Mouse (Mus musculus): ENCODE data around the gene Flywch1. TPM values are rescaled to one million over a fixed set of nuclear protein-coding genes. Genes with fewer than 3 reads are reported as not detected.

Flywch1 gene
- polyA plus RNA-seq, 1 experiment from 2014 or later = 220 TPM

DNA sequence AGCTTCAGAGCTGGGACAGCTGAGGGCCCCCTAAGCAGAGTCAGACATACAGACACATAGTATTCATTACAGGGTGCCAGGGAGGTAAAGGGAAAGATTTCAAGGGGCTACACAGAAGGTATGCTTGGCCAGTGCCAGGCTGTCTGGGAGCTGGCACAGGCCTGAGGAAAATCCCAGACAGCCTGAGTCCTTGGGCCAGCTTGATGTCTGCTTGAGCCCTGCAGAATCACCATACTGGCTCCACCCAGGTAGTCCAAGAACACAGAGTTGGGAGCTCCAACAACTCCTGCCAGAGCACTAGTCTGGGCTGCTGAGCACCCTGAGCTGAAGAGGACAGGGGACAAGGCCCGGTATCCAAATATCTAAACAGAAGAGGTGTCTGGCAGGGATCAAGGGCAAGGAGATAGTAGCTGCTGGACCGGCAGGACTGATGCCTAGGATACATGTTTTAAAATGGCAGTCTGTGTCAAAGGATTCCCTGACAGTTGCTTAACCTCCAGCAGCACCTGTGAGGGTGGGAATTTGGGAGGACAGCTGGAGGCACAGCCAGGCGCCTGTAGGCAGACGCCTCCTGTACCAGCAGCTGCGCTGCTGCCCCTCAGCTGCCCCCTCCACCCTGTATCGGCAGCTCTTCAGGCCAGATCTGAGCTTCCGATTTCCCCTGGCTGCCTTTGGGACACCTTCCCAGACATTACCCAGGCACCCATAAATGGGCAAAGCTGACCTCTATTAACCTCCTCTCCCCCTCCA, 48.9 kb downstream of the Flywch1 start, which contains the start of gene 1520401A03Rik:
TSS of gene 1520401A03Rik (minus strand) at position 408 of the 750 bp plus-strand sequence.
- H3K9me3 ChIP-seq = no peaks in the 10 kb centered on the region
- 79% methylated on average over 7 of the region's 7 CpGs for WGBS
- ATAC-seq (ENCODE audit: low FRiP score, low read depth) = no peak

DNA sequence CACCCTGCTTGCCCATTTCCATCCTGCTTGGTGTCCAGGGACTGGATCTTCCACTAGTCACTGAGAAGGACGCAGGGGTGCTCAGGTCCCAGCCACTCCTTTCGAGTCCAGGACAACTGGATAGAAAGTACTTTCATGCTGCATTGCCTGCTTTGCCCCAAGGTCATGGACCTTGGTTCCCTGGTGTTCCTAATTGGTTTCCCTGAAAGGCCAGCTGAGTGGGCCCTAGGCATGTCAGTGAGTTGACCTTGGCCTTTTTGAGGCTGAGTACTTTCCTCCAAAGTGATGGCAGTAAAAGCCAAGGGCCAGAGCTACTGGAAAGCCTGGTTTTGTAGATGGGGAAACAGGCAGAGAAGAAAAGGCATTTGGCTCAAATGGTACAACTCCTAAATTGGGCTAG, 49.5 kb downstream of the Flywch1 start:
- WGBS = 89% methylated on average over 2 of the region's 2 CpGs
- Histone ChIP-seq H3K9ac (replicated peaks) (no peak overlapping the region), H3K4me2 (replicated peaks) (no peak overlapping the region)

More for the DNA sequence above, 48.9 kb downstream of the Flywch1 start, which contains the start of gene 1520401A03Rik:
- Histone ChIP-seq H3K27ac (replicated peaks) (no peak within 1 kb of the TSS), H3K4me2 (replicated peaks) (no peak within 1 kb of the TSS), H3K4me3 (no peak within 1 kb of the TSS), H3K27me3 (peaks cover 7% of the 10 kb centered on the region), H3K9ac (replicated peaks) (no peak within 1 kb of the TSS), H3K4me1 (peaks cover 12% of the 10 kb centered on the region), H3K36me3 (no peaks in the 10 kb centered on the region)

DNA sequence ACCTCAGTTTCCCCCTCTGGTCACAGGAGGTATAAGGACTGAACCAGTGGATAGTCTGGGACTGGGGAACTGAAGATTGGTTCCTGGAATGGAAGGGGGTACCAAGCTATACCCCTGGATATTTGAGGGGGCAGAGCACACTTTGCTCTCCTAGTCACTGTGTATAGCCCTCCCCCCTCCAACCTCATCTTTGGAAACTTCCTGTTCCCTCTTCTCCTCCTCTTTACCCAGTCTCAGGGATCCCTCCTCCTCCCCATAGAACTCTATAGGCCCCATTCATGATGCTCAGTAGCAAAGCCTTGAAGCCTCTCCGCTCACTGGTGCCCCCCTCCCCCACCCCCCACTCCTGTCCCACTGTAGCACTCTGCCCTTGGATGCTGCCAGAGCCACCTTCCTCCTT, 51.9 kb downstream of the Flywch1 start:
- Histone ChIP-seq H3K36me3 (no peaks in the 10 kb centered on the region), H3K4me2 (replicated peaks) (no peak overlapping the region), H3K9ac (replicated peaks) (no peak overlapping the region), H3K27me3 (peaks cover 13% of the 10 kb centered on the region), H3K4me1 (no peaks in the 10 kb centered on the region), H3K9me3 (no peaks in the 10 kb centered on the region), H3K4me3 (no peak overlapping the region), H3K27ac (replicated peaks) (no peak overlapping the region)
- WGBS = 27% methylated on average over 1 of the region's 1 CpGs
- ATAC-seq (ENCODE audit: low FRiP score, low read depth) = no peak

More for the DNA sequence above, 49.5 kb downstream of the Flywch1 start:
- Histone ChIP-seq H3K4me3 (no peak overlapping the region), H3K27ac (replicated peaks) (no peak overlapping the region), H3K36me3 (no peaks in the 10 kb centered on the region), H3K9me3 (no peaks in the 10 kb centered on the region), H3K4me1 (peaks cover 5% of the 10 kb centered on the region), H3K27me3 (peaks cover 10% of the 10 kb centered on the region)
- no peak for ATAC-seq (ENCODE audit: low FRiP score, low read depth)

DNA sequence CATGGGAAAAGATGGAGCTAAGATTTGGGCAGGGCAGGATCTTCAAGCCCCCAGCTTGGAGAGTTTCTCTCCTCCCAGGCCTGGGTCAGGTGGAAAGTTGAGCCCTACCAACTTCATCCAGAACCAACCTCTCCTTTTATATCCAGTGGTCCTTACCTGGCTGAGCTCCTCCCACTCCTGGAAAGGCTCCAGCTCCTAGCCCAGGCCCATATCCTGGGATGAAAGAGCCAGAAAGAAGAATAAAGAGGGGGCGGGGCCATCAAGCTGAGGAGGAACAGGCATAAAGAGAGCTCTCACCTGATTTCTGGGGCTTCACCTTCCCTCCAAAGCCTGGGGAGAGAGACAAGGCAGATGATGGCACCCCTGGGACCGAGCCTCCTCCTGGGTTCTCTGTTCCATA, 54.4 kb downstream of the Flywch1 start:
- no peak for ATAC-seq (ENCODE audit: low FRiP score, low read depth)
- 63% methylated on average over 2 of the region's 2 CpGs for WGBS

DNA sequence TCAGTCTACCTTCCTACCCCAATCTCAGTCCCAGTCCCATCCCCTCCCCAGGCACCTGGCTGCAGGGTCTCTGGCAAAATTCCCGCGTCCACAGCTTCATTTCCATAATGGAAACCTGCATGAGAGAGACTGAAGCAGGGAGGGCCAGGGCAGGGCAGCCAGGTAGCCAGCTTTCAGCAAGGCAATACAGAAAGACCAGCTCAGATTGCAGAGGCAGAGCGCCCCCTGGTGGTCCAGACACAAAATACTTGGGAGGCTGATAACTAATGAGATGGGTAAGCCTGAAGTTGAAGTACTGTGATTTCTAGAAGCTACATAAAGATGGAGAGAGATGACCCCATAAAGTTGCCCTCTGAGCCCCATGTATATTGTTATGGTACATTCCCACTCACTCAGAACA, 65.2 kb downstream of the Flywch1 start:
- no peaks in the 10 kb centered on the region for H3K4me1 ChIP-seq
- WGBS = 0% methylated on average over 3 of the region's 3 CpGs
- H3K9me3 ChIP-seq = no peaks in the 10 kb centered on the region
- H3K9ac ChIP-seq (replicated peaks) = no peak overlapping the region
- H3K27ac ChIP-seq (replicated peaks) = no peak overlapping the region
- no peak overlapping the region for H3K4me2 ChIP-seq (replicated peaks)
- H3K36me3 ChIP-seq = no peaks in the 10 kb centered on the region
- no peak overlapping the region for H3K4me3 ChIP-seq
- ATAC-seq (ENCODE audit: low FRiP score, low read depth) = peak; percentile 41; the same call in 1 of the 2 replicates
- H3K27me3 ChIP-seq = peaks cover 31% of the 10 kb centered on the region

More for the DNA sequence above, 54.4 kb downstream of the Flywch1 start:
- Histone ChIP-seq H3K9me3 (no peaks in the 10 kb centered on the region), H3K9ac (replicated peaks) (no peak overlapping the region), H3K27ac (replicated peaks) (no peak overlapping the region), H3K4me2 (replicated peaks) (no peak overlapping the region), H3K4me1 (no peaks in the 10 kb centered on the region), H3K36me3 (no peaks in the 10 kb centered on the region), H3K27me3 (peaks cover 13% of the 10 kb centered on the region), H3K4me3 (no peak overlapping the region)

DNA sequence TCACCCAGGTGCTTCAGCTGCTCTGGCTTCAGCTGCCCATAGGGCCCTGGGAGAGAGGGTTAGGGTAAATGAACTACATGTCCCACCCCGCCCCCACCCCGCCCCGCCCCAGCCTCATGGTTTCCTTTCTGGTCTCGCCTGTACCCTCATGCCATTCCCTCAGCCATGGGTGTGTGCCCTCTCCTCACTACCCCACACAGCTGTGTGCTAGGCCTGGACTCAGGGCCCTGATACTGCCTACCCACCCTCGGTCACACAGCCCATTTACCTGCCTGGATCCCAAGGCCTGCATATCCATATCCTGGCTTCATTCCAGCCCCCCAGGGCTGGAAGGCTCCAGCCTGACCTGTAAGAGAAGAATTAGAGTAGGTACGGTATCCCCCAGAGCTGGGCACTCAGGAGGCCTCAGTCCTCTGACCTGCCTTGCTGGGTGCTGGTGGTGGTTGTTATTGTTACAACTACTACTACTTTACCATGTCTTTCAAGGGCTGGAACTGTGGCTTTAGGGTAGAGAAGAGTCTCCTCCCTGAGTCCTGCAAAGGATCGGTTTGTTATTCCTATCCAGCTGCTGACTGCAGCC, 65.8 kb downstream of the Flywch1 start:
- Histone ChIP-seq H3K27ac (replicated peaks) (no peak overlapping the region), H3K4me1 (no peaks in the 10 kb centered on the region), H3K36me3 (no peaks in the 10 kb centered on the region), H3K9me3 (no peaks in the 10 kb centered on the region), H3K9ac (replicated peaks) (no peak overlapping the region), H3K27me3 (peaks cover 37% of the 10 kb centered on the region), H3K4me3 (no peak overlapping the region), H3K4me2 (replicated peaks) (no peak overlapping the region)
- peak; percentile 49 for ATAC-seq (ENCODE audit: low FRiP score, low read depth)
- 85% methylated on average over 7 of the region's 7 CpGs for WGBS

DNA sequence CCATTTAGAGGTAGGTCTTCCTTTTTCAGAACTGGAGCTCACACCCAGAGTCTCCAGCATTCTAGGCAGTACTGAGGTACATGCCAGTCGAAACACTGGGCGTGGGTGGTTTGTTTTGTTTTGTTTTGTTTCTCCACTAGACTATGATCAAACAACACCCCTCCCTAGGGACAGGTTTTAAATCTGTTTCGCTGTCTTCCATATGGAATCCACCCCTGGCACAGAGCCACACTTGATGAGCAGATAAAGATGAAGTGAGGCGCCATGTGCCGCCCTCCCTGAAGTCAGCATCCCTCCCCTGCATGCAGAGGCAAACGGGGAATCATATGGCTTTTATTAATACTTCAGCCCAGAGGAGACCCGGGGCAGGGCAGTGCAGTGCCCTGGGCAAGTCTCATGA, 66.7 kb downstream of the Flywch1 start:
- Histone ChIP-seq H3K36me3 (no peaks in the 10 kb centered on the region), H3K4me2 (replicated peaks) (no peak overlapping the region), H3K9ac (replicated peaks) (no peak overlapping the region), H3K9me3 (no peaks in the 10 kb centered on the region), H3K4me3 (no peak overlapping the region), H3K4me1 (no peaks in the 10 kb centered on the region), H3K27me3 (peaks cover 43% of the 10 kb centered on the region), H3K27ac (replicated peaks) (no peak overlapping the region)
- 65% methylated on average over 7 of the region's 7 CpGs for WGBS
- ATAC-seq (ENCODE audit: low FRiP score, low read depth) = no peak

DNA sequence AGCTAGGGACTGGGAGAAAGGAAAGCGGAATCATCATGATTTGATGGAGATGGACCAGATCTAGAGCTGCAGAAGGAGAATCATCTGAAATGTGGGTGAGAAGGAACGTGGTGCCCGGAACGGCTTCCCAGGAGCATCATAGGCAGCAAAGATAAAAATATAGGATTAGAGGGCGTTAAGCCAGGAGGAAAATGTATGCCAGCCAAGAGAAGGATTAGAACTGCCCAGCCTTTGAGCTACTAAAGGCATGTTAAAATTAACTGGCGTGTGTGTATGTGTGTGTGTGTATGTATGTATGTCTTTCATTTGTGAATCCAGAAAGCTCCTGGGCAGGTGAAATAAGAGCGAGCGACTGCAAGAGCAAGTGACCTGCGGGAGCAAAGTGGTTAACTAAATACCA, 68.1 kb downstream of the Flywch1 start:
- ATAC-seq (ENCODE audit: low FRiP score, low read depth) = no peak
- Histone ChIP-seq H3K27ac (replicated peaks) (no peak overlapping the region), H3K9ac (replicated peaks) (no peak overlapping the region), H3K27me3 (peaks cover 54% of the 10 kb centered on the region), H3K4me1 (0 out of 2 replicates have a peak, but pooled peaks cover 4% of the 10 kb centered on the region), H3K4me2 (replicated peaks) (no peak overlapping the region), H3K9me3 (no peaks in the 10 kb centered on the region), H3K36me3 (no peaks in the 10 kb centered on the region), H3K4me3 (no peak overlapping the region)
- 83% methylated on average over 9 of the region's 9 CpGs for WGBS

Other genes with a start within 250 kb of the Flywch1 start
- gene Zfp213, start 207.4 kb downstream of the Flywch1 start, polyA plus RNA-seq (2016; fragmentation: Nextera tagmentation; extraction: Ambion mirVana) = 21.8 and 22.4 TPM in 2 replicates
- gene Zfp13, start 172.1 kb downstream of the Flywch1 start, polyA plus RNA-seq (2016; fragmentation: Nextera tagmentation; extraction: Ambion mirVana) = 24.1 and 25.9 TPM in 2 replicates
- gene Zscan10, start 170.7 kb downstream of the Flywch1 start, polyA plus RNA-seq (2016; fragmentation: Nextera tagmentation; extraction: Ambion mirVana) = 0.16 TPM in 1 of 2 replicates, not detected in the other
- 1.5 and 1.7 TPM in 2 replicates for gene Mmp25, start 126.3 kb downstream of the Flywch1 start, polyA plus RNA-seq (2016; fragmentation: Nextera tagmentation; extraction: Ambion mirVana)
- gene Bicdl2, start 111.1 kb downstream of the Flywch1 start, polyA plus RNA-seq (2016; fragmentation: Nextera tagmentation; extraction: Ambion mirVana) = 0.14 and 0.26 TPM in 2 replicates
- 52.2 and 52.8 TPM in 2 replicates for gene Hcfc1r1, start 98.0 kb downstream of the Flywch1 start, polyA plus RNA-seq (2016; fragmentation: Nextera tagmentation; extraction: Ambion mirVana)
- 46.7 and 48.5 TPM in 2 replicates for gene Thoc6, start 97.7 kb downstream of the Flywch1 start, polyA plus RNA-seq (2016; fragmentation: Nextera tagmentation; extraction: Ambion mirVana)
- 2.2 and 2.5 TPM in 2 replicates for gene Tnfrsf12a, start 94.1 kb downstream of the Flywch1 start, polyA plus RNA-seq (2016; fragmentation: Nextera tagmentation; extraction: Ambion mirVana)
- 1.7 and 2.8 TPM in 2 replicates for gene Cldn6, start 92.4 kb downstream of the Flywch1 start, polyA plus RNA-seq (2016; fragmentation: Nextera tagmentation; extraction: Ambion mirVana)
- gene Cldn9, start 87.6 kb downstream of the Flywch1 start, polyA plus RNA-seq (2016; fragmentation: Nextera tagmentation; extraction: Ambion mirVana) = 0.84 TPM in 2 replicates
- 0.14 TPM in 1 of 2 replicates, not detected in the other for gene 1520401A03Rik, start 48.8 kb downstream of the Flywch1 start, polyA plus RNA-seq (2016; fragmentation: Nextera tagmentation; extraction: Ambion mirVana)
- gene Pkmyt1, start 45.3 kb downstream of the Flywch1 start, polyA plus RNA-seq (2016; fragmentation: Nextera tagmentation; extraction: Ambion mirVana) = 36.9 and 40.8 TPM in 2 replicates
- 40.4 and 41.2 TPM in 2 replicates for gene Paqr4, start 30.7 kb downstream of the Flywch1 start, polyA plus RNA-seq (2016; fragmentation: Nextera tagmentation; extraction: Ambion mirVana)
- 1.2 and 1.5 TPM in 2 replicates for gene Kremen2, start 25.8 kb downstream of the Flywch1 start, polyA plus RNA-seq (2016; fragmentation: Nextera tagmentation; extraction: Ambion mirVana)
- 33.6 and 37.2 TPM in 2 replicates for gene Flywch2, start 14.5 kb upstream of the Flywch1 start, polyA plus RNA-seq (2016; fragmentation: Nextera tagmentation; extraction: Ambion mirVana)
- gene Srrm2, start 18.9 kb upstream of the Flywch1 start, polyA plus RNA-seq (2016; fragmentation: Nextera tagmentation; extraction: Ambion mirVana) = 736 and 744 TPM in 2 replicates
- gene Elob, start 57.5 kb upstream of the Flywch1 start, polyA plus RNA-seq (2016; fragmentation: Nextera tagmentation; extraction: Ambion mirVana) = 1,125 and 1,165 TPM in 2 replicates
- 0.48 and 0.76 TPM in 2 replicates for gene Prss33, start 64.5 kb upstream of the Flywch1 start, polyA plus RNA-seq (2016; fragmentation: Nextera tagmentation; extraction: Ambion mirVana)
- not detected in 2 replicates for gene Prss32, start 72.3 kb upstream of the Flywch1 start, polyA plus RNA-seq (2016; fragmentation: Nextera tagmentation; extraction: Ambion mirVana)
- 0.82 and 0.91 TPM in 2 replicates for gene Prss41, start 72.6 kb upstream of the Flywch1 start, polyA plus RNA-seq (2016; fragmentation: Nextera tagmentation; extraction: Ambion mirVana)
- gene Prss21, start 96.5 kb upstream of the Flywch1 start, polyA plus RNA-seq (2016; fragmentation: Nextera tagmentation; extraction: Ambion mirVana) = not detected in 2 replicates
- gene Dcpp1, start 109.3 kb upstream of the Flywch1 start, polyA plus RNA-seq (2016; fragmentation: Nextera tagmentation; extraction: Ambion mirVana) = not detected in 2 replicates
- gene Dcpp2, start 109.3 kb upstream of the Flywch1 start, polyA plus RNA-seq (2016; fragmentation: Nextera tagmentation; extraction: Ambion mirVana) = not detected in 2 replicates
- not detected in 2 replicates for gene Dcpp3, start 145.9 kb upstream of the Flywch1 start, polyA plus RNA-seq (2016; fragmentation: Nextera tagmentation; extraction: Ambion mirVana)
- gene Sbp, start 170.1 kb upstream of the Flywch1 start, polyA plus RNA-seq (2016; fragmentation: Nextera tagmentation; extraction: Ambion mirVana) = not detected in 2 replicates
- not detected in 2 replicates for gene Sbpl, start 183.7 kb upstream of the Flywch1 start, polyA plus RNA-seq (2016; fragmentation: Nextera tagmentation; extraction: Ambion mirVana)
- not detected in 2 replicates for gene Prss30, start 209.0 kb upstream of the Flywch1 start, polyA plus RNA-seq (2016; fragmentation: Nextera tagmentation; extraction: Ambion mirVana)
- 0.17 TPM in 1 of 2 replicates, not detected in the other for gene Prss22, start 226.5 kb upstream of the Flywch1 start, polyA plus RNA-seq (2016; fragmentation: Nextera tagmentation; extraction: Ambion mirVana)